10 mouse cellular contexts compared by ENCODE assay signal in the genomic region with DNA sequence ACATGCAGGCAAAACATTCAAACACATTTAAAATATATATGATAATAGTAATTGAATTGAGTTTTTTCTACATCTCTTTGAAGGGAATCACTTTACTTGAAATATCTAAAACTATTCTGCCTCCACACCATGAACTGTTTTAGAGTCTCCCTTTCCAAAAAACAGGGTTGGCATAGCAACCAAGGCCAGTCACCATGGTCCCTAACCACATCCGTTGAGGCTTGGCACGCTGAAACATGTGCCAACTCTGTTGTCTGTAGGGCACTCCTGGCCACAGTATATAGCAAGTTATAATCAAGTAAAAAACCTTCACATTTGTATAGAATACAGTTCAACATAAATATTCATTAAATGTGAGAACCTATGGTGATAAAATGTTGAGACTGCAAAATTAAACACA. TPM values are rescaled to one million over a fixed set of nuclear protein-coding genes. Genes with fewer than 3 reads are reported as not detected.
DNase-seq lines count a peak whose midpoint lies in the region; ATAC-seq lines count a peak whose summit lies in the region.
"Had no signal": no experiment of that assay in that cellular context is flagged by ENCODE, and none has a peak within 500 bp of the region (broad histone marks: within the 10 kb centered on the region; RNA-seq: fewer than 3 reads in every experiment).

No protein-coding gene starts in this region.

- intact Hi-C loops in heart, postnatal 36 days (cut with DNase I): no loop called here

- peak; percentile 91 for ATAC-seq in megakaryocyte progenitor cell, adult 5-6 weeks (replicated peaks; ENCODE audit: poor library complexity)
- ATAC-seq: lung, postnatal 0 days had no signal

- DNase-seq in lung, postnatal 36 days: peak; percentile 49
- no peak for DNase-seq in lung, postnatal 4 days
- DNase-seq in Muller cell, postnatal 12 days (ENCODE audit: inconsistent ontology term): peak; percentile 52
- DNase-seq in thymus, postnatal 14 days: peak; percentile 80
- DNase-seq in cerebellum, postnatal 4 days (ENCODE audit: low spot score in 2 of 2): no peak
- DNase-seq in heart, postnatal 4 days: no peak
- DNase-seq in heart, postnatal 36 days: no peak
- DNase-seq: cerebellum, postnatal 25 days had no signal

RNA-seq across cellular contexts. Expression of a gene that starts 12.3 kb away (rescaled TPM):
- total RNA-seq in megakaryocyte progenitor cell, adult 5-6 weeks (2015): 4.7 and 9.3 TPM in 2 replicates
- 2.1 and 2.7 TPM in 2 replicates for total RNA-seq in megakaryocyte progenitor cell, adult 5-6 weeks (2017)
- total RNA-seq in heart, postnatal 4 days (2021): 10 to 100 TPM; 15.2 to 18.0 TPM
- total RNA-seq in heart, postnatal 36 days (2021): 1 to 10 TPM; 8.7 to 9.1 TPM

Comparison
In these comparisons a context has a peak if more than half of its experiments do, and no peak if none do; other contexts are left out.
1. DNase-seq: peak in lung, postnatal 36 days (single experiment), Muller cell, postnatal 12 days (single experiment) and thymus, postnatal 14 days (single experiment); none in lung, postnatal 4 days (0 of 2), cerebellum, postnatal 4 days (0 of 2), heart, postnatal 4 days (single experiment) and heart, postnatal 36 days (0 of 2).